ENCODE assay signal across 31 mouse cellular contexts in genomic region chr8:99933159-99933558, GRCm38 (mm10).
"Had no signal": no experiment of that assay in that cellular context is flagged by ENCODE, and none has a peak within 500 bp of the region (broad histone marks: within the 10 kb centered on the region; RNA-seq: fewer than 3 reads in every experiment).

No protein-coding gene starts in this region.

- ATAC-seq: liver, embryonic 12.5 days; liver, postnatal 0 days; lung, postnatal 0 days; midbrain, embryonic 13.5 days; midbrain, embryonic 15.5 days had no signal

- H3K36me3 ChIP-seq: limb, embryonic 10.5 days; limb, embryonic 12.5 days; limb, embryonic 13.5 days; limb, embryonic 15.5 days; liver, embryonic 12.5 days; liver, embryonic 13.5 days; liver, embryonic 15.5 days; lung, embryonic 15.5 days; midbrain, embryonic 10.5 days; midbrain, embryonic 12.5 days; midbrain, embryonic 13.5 days; midbrain, embryonic 15.5 days; neural tube, embryonic 12.5 days had no signal

- H3K9ac ChIP-seq: limb, embryonic 12.5 days; limb, embryonic 13.5 days; limb, embryonic 15.5 days; liver, embryonic 12.5 days; liver, embryonic 13.5 days; liver, embryonic 14.5 days; liver, embryonic 15.5 days; liver, postnatal 0 days; lung, embryonic 14.5 days; lung, embryonic 15.5 days; midbrain, embryonic 12.5 days; midbrain, embryonic 13.5 days; midbrain, embryonic 15.5 days; neural tube, embryonic 12.5 days had no signal

- H3K4me1 ChIP-seq: limb, embryonic 10.5 days; limb, embryonic 12.5 days; limb, embryonic 13.5 days; limb, embryonic 15.5 days; liver, embryonic 12.5 days; liver, embryonic 13.5 days; liver, embryonic 15.5 days; lung, embryonic 15.5 days; megakaryocyte, embryonic 14.5 days; midbrain, embryonic 10.5 days; midbrain, embryonic 12.5 days; midbrain, embryonic 13.5 days; midbrain, embryonic 15.5 days; neural tube, embryonic 12.5 days had no signal

- H3K4me3 ChIP-seq: left cerebral cortex, adult 2 months; limb, embryonic 10.5 days; limb, embryonic 12.5 days; limb, embryonic 13.5 days; limb, embryonic 15.5 days; liver, embryonic 12.5 days; liver, embryonic 13.5 days; liver, embryonic 15.5 days; lung, embryonic 15.5 days; megakaryocyte, embryonic 14.5 days; midbrain, embryonic 10.5 days; midbrain, embryonic 12.5 days; midbrain, embryonic 13.5 days; midbrain, embryonic 15.5 days; myocyte; neural tube, embryonic 12.5 days had no signal

- H3K27ac ChIP-seq: left cerebral cortex, adult 2 months; limb, embryonic 10.5 days; limb, embryonic 12.5 days; limb, embryonic 13.5 days; limb, embryonic 15.5 days; liver, embryonic 12.5 days; liver, embryonic 13.5 days; liver, embryonic 14.5 days; liver, embryonic 15.5 days; lung, embryonic 15.5 days; macrophage; midbrain, embryonic 10.5 days; midbrain, embryonic 12.5 days; midbrain, embryonic 13.5 days; midbrain, embryonic 15.5 days; neural tube, embryonic 12.5 days had no signal

- H3K27me3 ChIP-seq: limb, embryonic 12.5 days; limb, embryonic 13.5 days; limb, embryonic 15.5 days; liver, embryonic 12.5 days; liver, embryonic 13.5 days; liver, embryonic 15.5 days; lung, embryonic 15.5 days; megakaryocyte, embryonic 14.5 days; midbrain, embryonic 12.5 days; midbrain, embryonic 13.5 days; midbrain, embryonic 15.5 days; neural tube, embryonic 12.5 days had no signal

- H3K4me2 ChIP-seq: limb, embryonic 12.5 days; limb, embryonic 13.5 days; limb, embryonic 15.5 days; liver, embryonic 11.5 days; liver, embryonic 12.5 days; liver, embryonic 13.5 days; liver, embryonic 15.5 days; lung, embryonic 14.5 days; lung, embryonic 15.5 days; midbrain, embryonic 12.5 days; midbrain, embryonic 13.5 days; midbrain, embryonic 15.5 days; neural tube, embryonic 12.5 days had no signal

- H3K9me3 ChIP-seq: limb, embryonic 10.5 days; limb, embryonic 12.5 days; limb, embryonic 13.5 days; limb, embryonic 15.5 days; liver, embryonic 12.5 days; liver, embryonic 13.5 days; liver, embryonic 15.5 days; lung, embryonic 15.5 days; megakaryocyte, embryonic 14.5 days; midbrain, embryonic 10.5 days; midbrain, embryonic 12.5 days; midbrain, embryonic 13.5 days; neural tube, embryonic 12.5 days had no signal

- DNase-seq: left cerebral cortex, postnatal 4 days; liver; liver, embryonic 13.5 days; liver, postnatal 0 days; lung, adult 18-20 months; lung, adult 2 months; lung, embryonic 14.5 days; lung, postnatal 10 days; lung, postnatal 14 days; lung, postnatal 36 days; lung, postnatal 4 days; midbrain, embryonic 14.5 days had no signal
